Mouse (Mus musculus) lung, embryonic 16.5 days (tissue): Measurements from ENCODE around the gene Rasgef1b. TPM values are rescaled to one million over a fixed set of nuclear protein-coding genes. Genes with fewer than 3 reads are reported as not detected.

Experiments
- ATAC-seq: fragments of 200-750 bp; cut with Nextera tagmentation; 2 replicates; pipeline ENCODE4 v1.8.0; 2017; ENCODE audit warnings: low read depth, mild to moderate bottlenecking, moderate library complexity
- H3K27ac ChIP-seq: fragments of 300-500 bp; sonication (generic); 2 replicates; pipeline ENCODE4 v1.5.1; 2014; ENCODE audit warnings: mild to moderate bottlenecking, control low read depth, low read length
- H3K27me3 ChIP-seq: fragments of 300-500 bp; sonication (generic); 2 replicates; pipeline ENCODE4 v1.6.1; 2014; ENCODE audit warnings: low read depth, low read length, mixed read lengths; ENCODE audit not compliant: control insufficient read depth, insufficient read depth
- H3K36me3 ChIP-seq: fragments of 300-500 bp; sonication (generic); 2 replicates; pipeline ENCODE4 v1.6.1; 2014; ENCODE audit warnings: low read length; ENCODE audit not compliant: control insufficient read depth, insufficient read depth
- H3K4me1 ChIP-seq: fragments of 300-500 bp; sonication (generic); replicated peaks from 2 replicates; pipeline ENCODE4 v1.6.1; 2014; ENCODE audit warnings: low read length, mixed read lengths; ENCODE audit not compliant: control insufficient read depth, insufficient read depth
- H3K4me2 ChIP-seq: fragments of 300-500 bp; sonication (generic); 2 replicates; pipeline ENCODE4 v1.6.1; 2014; ENCODE audit warnings: low read depth, low read length, control low read depth
- H3K4me3 ChIP-seq: fragments of 300-500 bp; sonication (generic); 2 replicates; pipeline ENCODE4 v1.5.1; 2014; ENCODE audit warnings: mild to moderate bottlenecking, low read length, control low read depth
- H3K9ac ChIP-seq: fragments of 300-500 bp; sonication (generic); 2 replicates; pipeline ENCODE4 v1.6.1; 2014; ENCODE audit warnings: low read length, control low read depth
- H3K9me3 ChIP-seq: fragments of 300-500 bp; sonication (generic); 2 replicates; pipeline ENCODE4 v1.6.1; 2016; ENCODE audit warnings: low read length; ENCODE audit not compliant: control insufficient read depth
- WGBS: fragments of 180-500 bp; shearing (Covaris S2); extraction: QIAGEN DNeasy Blood & Tissue Kit; methylation state at CpG from one replicate; pipeline ENCODE4 v1.1.7; 2014; 5-methylcytosine and 5-hydroxymethylcytosine counted together
- polyA plus RNA-seq: library from polyadenylated mRNA; unstranded; fragments of >200 nt; fragmentation: Nextera tagmentation; extraction: Ambion mirVana; gene quantifications from 2 replicates; pipeline ENCODE4 v1.2.1, GENCODE M21; 2015

Rasgef1b gene
- polyA plus RNA-seq, 1 experiment from 2014 or later = 17.3 TPM

DNA sequence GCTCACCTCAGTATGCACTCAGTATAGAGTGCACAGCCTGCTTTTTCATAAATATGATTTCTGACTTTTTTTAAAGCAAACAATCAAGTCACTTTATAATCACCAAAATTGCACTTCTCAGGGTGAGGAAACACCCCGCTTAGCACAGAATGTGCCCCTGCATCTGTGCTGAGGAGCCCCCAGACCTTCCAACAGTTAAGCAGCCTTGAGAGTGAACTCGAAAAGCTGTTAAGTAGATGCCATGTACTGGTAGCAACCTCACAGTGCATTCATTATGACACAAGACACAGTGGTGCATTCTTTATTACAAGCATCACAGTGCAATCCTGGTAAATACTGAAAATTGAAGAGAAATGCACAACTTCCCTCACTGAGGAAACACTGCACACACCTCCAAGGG is 209.3 kb downstream of the Rasgef1b start:
- Histone ChIP-seq H3K4me3 (no peak overlapping the region), H3K9ac (no peak overlapping the region), H3K27me3 (no peaks in the 10 kb centered on the region), H3K4me2 (no peak overlapping the region), H3K9me3 (no peaks in the 10 kb centered on the region), H3K4me1 (peaks cover 17% of the 10 kb centered on the region), H3K27ac (no peak overlapping the region), H3K36me3 (no peaks in the 10 kb centered on the region)
- ATAC-seq = no peak
- WGBS = 64% methylated on average over 2 of the region's 2 CpGs

- WGBS = 39% methylated on average over 4 of the region's 4 CpGs
- H3K4me3 ChIP-seq = no peak overlapping the region
- ATAC-seq = no peak
Observed at GRCm38 (mm10) chr5:99519023-99519422, 209.8 kb downstream of the Rasgef1b start.

GRCm38 (mm10) chr5:99516207-99516606 is 212.7 kb downstream of the Rasgef1b start:
- Histone ChIP-seq H3K9me3 (no peaks in the 10 kb centered on the region), H3K4me3 (no peak overlapping the region), H3K27ac (no peak overlapping the region), H3K4me2 (no peak overlapping the region), H3K4me1 (peaks cover 4% of the 10 kb centered on the region; the same call in 1 of the 2 replicates), H3K27me3 (no peaks in the 10 kb centered on the region), H3K9ac (no peak overlapping the region), H3K36me3 (no peaks in the 10 kb centered on the region)
- 65% methylated on average over 5 of the region's 5 CpGs for WGBS
- no peak for ATAC-seq

More at GRCm38 (mm10) chr5:99519023-99519422, 209.8 kb downstream of the Rasgef1b start:
- Histone ChIP-seq H3K36me3 (no peaks in the 10 kb centered on the region), H3K27me3 (no peaks in the 10 kb centered on the region), H3K9me3 (no peaks in the 10 kb centered on the region), H3K4me1 (peaks cover 17% of the 10 kb centered on the region), H3K4me2 (no peak overlapping the region), H3K9ac (no peak overlapping the region), H3K27ac (no peak overlapping the region; the same call in 1 of the 2 replicates)

- WGBS = 39% methylated on average over 4 of the region's 4 CpGs
- Histone ChIP-seq H3K9me3 (no peaks in the 10 kb centered on the region), H3K27ac (no peak overlapping the region), H3K9ac (no peak overlapping the region), H3K36me3 (no peaks in the 10 kb centered on the region), H3K27me3 (no peaks in the 10 kb centered on the region), H3K4me2 (no peak overlapping the region), H3K4me3 (no peak overlapping the region), H3K4me1 (peaks cover 4% of the 10 kb centered on the region; the same call in 1 of the 2 replicates)
- ATAC-seq = no peak
Observed at GRCm38 (mm10) chr5:99515764-99516163, 213.1 kb downstream of the Rasgef1b start.

- no peak overlapping the region for H3K27ac ChIP-seq
- no peaks in the 10 kb centered on the region for H3K4me1 ChIP-seq
- H3K36me3 ChIP-seq = no peaks in the 10 kb centered on the region
- no peaks in the 10 kb centered on the region for H3K9me3 ChIP-seq
- no peaks in the 10 kb centered on the region for H3K27me3 ChIP-seq
- H3K4me2 ChIP-seq = no peak overlapping the region
- H3K4me3 ChIP-seq = no peak overlapping the region
- 81% methylated on average over 9 of the region's 9 CpGs for WGBS
- no peak for ATAC-seq
- no peak overlapping the region for H3K9ac ChIP-seq
Observed at GRCm38 (mm10) chr5:99513209-99513880, 215.5 kb downstream of the Rasgef1b start.

- Histone ChIP-seq H3K36me3 (no peaks in the 10 kb centered on the region), H3K27ac (no peak overlapping the region), H3K9ac (no peak overlapping the region), H3K9me3 (no peaks in the 10 kb centered on the region), H3K4me1 (no peaks in the 10 kb centered on the region), H3K4me3 (no peak overlapping the region), H3K4me2 (no peak overlapping the region), H3K27me3 (no peaks in the 10 kb centered on the region)
- WGBS = 74% methylated on average over 11 of the region's 11 CpGs
- ATAC-seq = no peak
Observed at GRCm38 (mm10) chr5:99511081-99511480, 217.8 kb downstream of the Rasgef1b start.

DNA sequence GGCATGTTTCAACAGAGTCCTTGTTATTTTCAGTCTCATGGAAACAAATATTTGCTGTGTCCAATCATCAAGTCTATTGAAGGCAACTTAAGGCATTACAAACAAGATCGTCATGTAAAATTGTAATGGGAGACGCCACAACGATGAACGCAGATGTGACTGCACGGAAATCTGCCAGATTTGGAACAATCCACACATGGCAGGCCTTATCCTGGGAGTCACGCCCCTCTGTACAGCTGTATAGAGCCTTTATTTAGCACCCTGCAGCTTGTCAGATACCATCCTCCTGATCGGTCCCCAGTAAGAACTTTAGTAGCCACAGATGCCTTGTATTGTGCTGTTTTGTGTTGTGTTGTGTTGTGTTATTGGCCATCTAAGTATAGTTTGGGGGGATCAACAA is 222.8 kb downstream of the Rasgef1b start:
- no peak for ATAC-seq
- Histone ChIP-seq H3K9me3 (no peaks in the 10 kb centered on the region), H3K4me3 (no peak overlapping the region), H3K36me3 (no peaks in the 10 kb centered on the region), H3K4me2 (no peak overlapping the region), H3K9ac (no peak overlapping the region), H3K27ac (no peak overlapping the region), H3K4me1 (0 out of 2 replicates have a peak, but pooled peaks cover 3% of the 10 kb centered on the region), H3K27me3 (no peaks in the 10 kb centered on the region)
- WGBS = 77% methylated on average over 7 of the region's 7 CpGs

GRCm38 (mm10) chr5:99504349-99504830 is 224.5 kb downstream of the Rasgef1b start:
- Histone ChIP-seq H3K4me1 (0 out of 2 replicates have a peak, but pooled peaks cover 5% of the 10 kb centered on the region), H3K4me2 (no peak overlapping the region), H3K36me3 (no peaks in the 10 kb centered on the region), H3K9ac (no peak overlapping the region), H3K4me3 (no peak overlapping the region), H3K27me3 (no peaks in the 10 kb centered on the region), H3K9me3 (no peaks in the 10 kb centered on the region), H3K27ac (no peak overlapping the region)
- 43% methylated on average over 9 of the region's 9 CpGs for WGBS
- 0 out of 2 replicates have a peak, but pooled peaks have one; percentile 28 for ATAC-seq

- Histone ChIP-seq H3K27me3 (no peaks in the 10 kb centered on the region), H3K4me1 (peaks cover 5% of the 10 kb centered on the region; the same call in 1 of the 2 replicates), H3K27ac (no peak overlapping the region), H3K9me3 (no peaks in the 10 kb centered on the region), H3K4me3 (no peak overlapping the region), H3K36me3 (no peaks in the 10 kb centered on the region), H3K4me2 (no peak overlapping the region), H3K9ac (no peak overlapping the region)
- ATAC-seq = no peak
- WGBS = 87% methylated on average over 9 of the region's 9 CpGs
Observed at GRCm38 (mm10) chr5:99502681-99503080, 226.2 kb downstream of the Rasgef1b start.
